Comparison of ENCODE assay signal across 34 mouse cellular contexts in genomic region chr5:137909564-137910262, GRCm38 (mm10). TPM values are rescaled to one million over a fixed set of nuclear protein-coding genes. Genes with fewer than 3 reads are reported as not detected.
"Had no signal": no experiment of that assay in that cellular context is flagged by ENCODE, and none has a peak within 500 bp of the region (broad histone marks: within the 10 kb centered on the region; RNA-seq: fewer than 3 reads in every experiment).

No protein-coding gene starts in this region.

- H3K4me1 ChIP-seq: heart, embryonic 13.5 days; heart, embryonic 15.5 days; hindbrain, embryonic 13.5 days; hindbrain, embryonic 15.5 days; limb, embryonic 13.5 days; limb, embryonic 15.5 days had no signal

- DNase-seq: gastrocnemius, postnatal 14 days; gastrocnemius, postnatal 36 days; heart, adult 11 months; heart, adult 2 months; heart, postnatal 14 days; heart, postnatal 36 days; kidney, adult 11 months; kidney, adult 2 months; kidney, adult 9 months; kidney, postnatal 14 days; kidney, postnatal 36 days; layer of hippocampus, adult 9-11 months; layer of hippocampus, postnatal 36 days; left cerebral cortex, postnatal 4 days had no signal

- H3K4me2 ChIP-seq: heart, embryonic 11.5 days; heart, embryonic 13.5 days; heart, embryonic 15.5 days; hindbrain, embryonic 13.5 days; hindbrain, embryonic 15.5 days; limb, embryonic 13.5 days; limb, embryonic 15.5 days had no signal

- H3K9ac ChIP-seq: heart, embryonic 13.5 days; heart, embryonic 15.5 days; hindbrain, embryonic 13.5 days; hindbrain, embryonic 15.5 days; limb, embryonic 13.5 days; limb, embryonic 15.5 days had no signal

- H3K27me3 ChIP-seq: heart, embryonic 13.5 days; heart, embryonic 15.5 days; hindbrain, embryonic 13.5 days; hindbrain, embryonic 15.5 days; limb, embryonic 15.5 days had no signal

- H3K27ac ChIP-seq: heart, adult 2 months; heart, embryonic 13.5 days; heart, embryonic 15.5 days; hindbrain, embryonic 13.5 days; hindbrain, embryonic 15.5 days; hindbrain, postnatal 0 days; limb, embryonic 13.5 days; limb, embryonic 15.5 days had no signal

- H3K4me3 ChIP-seq: heart, adult 2 months; heart, embryonic 13.5 days; heart, embryonic 15.5 days; hindbrain, embryonic 13.5 days; hindbrain, embryonic 15.5 days; limb, embryonic 13.5 days; limb, embryonic 15.5 days had no signal

- H3K36me3 ChIP-seq: heart, embryonic 13.5 days; heart, embryonic 15.5 days; hindbrain, embryonic 13.5 days; hindbrain, embryonic 15.5 days; limb, embryonic 13.5 days; limb, embryonic 15.5 days had no signal

- H3K9me3 ChIP-seq: heart, embryonic 13.5 days; heart, embryonic 15.5 days; hindbrain, embryonic 13.5 days; hindbrain, embryonic 15.5 days; limb, embryonic 13.5 days; limb, embryonic 15.5 days had no signal

- ATAC-seq: hindbrain, postnatal 0 days; intestine, embryonic 16.5 days had no signal

RNA-seq across cellular contexts. Expression of gene Cyp3a13, which starts 11.7 kb away (rescaled TPM):
- total RNA-seq: gastrocnemius, postnatal 14 days; hematopoietic stem cell, adult 5-6 weeks; left cerebral cortex, postnatal 10 days; left cerebral cortex, postnatal 4 days had no signal
- polyA plus RNA-seq: heart, embryonic 13.5 days; heart, embryonic 15.5 days; hindbrain, embryonic 11.5 days; hindbrain, embryonic 13.5 days; hindbrain, embryonic 15.5 days; limb, embryonic 11.5 days; limb, embryonic 13.5 days had no signal

RNA-seq across cellular contexts. Expression of gene Pilrb2, which starts 38.1 kb away (rescaled TPM):
- total RNA-seq: gastrocnemius, adult 18-20 months; gastrocnemius, adult 8-10 months; hindbrain, postnatal 0 days; layer of hippocampus, adult 18-20 months; layer of hippocampus, postnatal 14 days; layer of hippocampus, postnatal 36 days; left cerebral cortex, adult 8-10 months; left cerebral cortex, postnatal 10 days; left cerebral cortex, postnatal 25 days; left cerebral cortex, postnatal 4 days had no signal
- polyA plus RNA-seq: hindbrain, embryonic 11.5 days; hindbrain, embryonic 13.5 days; hindbrain, embryonic 15.5 days; hindbrain, postnatal 0 days; limb, embryonic 11.5 days had no signal

RNA-seq across cellular contexts. Expression of gene Pilrb1, which starts 51.8 kb away (rescaled TPM):
- total RNA-seq: gastrocnemius, postnatal 14 days; gastrocnemius, postnatal 36 days; hindbrain, postnatal 0 days; layer of hippocampus, adult 18-20 months; layer of hippocampus, postnatal 14 days; layer of hippocampus, postnatal 36 days; left cerebral cortex, adult 18-20 months; left cerebral cortex, adult 8-10 months; left cerebral cortex, postnatal 10 days; left cerebral cortex, postnatal 25 days; left cerebral cortex, postnatal 4 days had no signal
- polyA plus RNA-seq: hindbrain, embryonic 11.5 days; hindbrain, embryonic 13.5 days; hindbrain, embryonic 15.5 days; hindbrain, postnatal 0 days; limb, embryonic 13.5 days had no signal

RNA-seq across cellular contexts. Expression of gene Gjc3, which starts 53.2 kb away (rescaled TPM):
- total RNA-seq: hematopoietic stem cell, adult 5-6 weeks had no signal
- polyA plus RNA-seq: heart, embryonic 11.5 days; heart, embryonic 15.5 days; limb, embryonic 11.5 days had no signal
